In the genomic region with DNA sequence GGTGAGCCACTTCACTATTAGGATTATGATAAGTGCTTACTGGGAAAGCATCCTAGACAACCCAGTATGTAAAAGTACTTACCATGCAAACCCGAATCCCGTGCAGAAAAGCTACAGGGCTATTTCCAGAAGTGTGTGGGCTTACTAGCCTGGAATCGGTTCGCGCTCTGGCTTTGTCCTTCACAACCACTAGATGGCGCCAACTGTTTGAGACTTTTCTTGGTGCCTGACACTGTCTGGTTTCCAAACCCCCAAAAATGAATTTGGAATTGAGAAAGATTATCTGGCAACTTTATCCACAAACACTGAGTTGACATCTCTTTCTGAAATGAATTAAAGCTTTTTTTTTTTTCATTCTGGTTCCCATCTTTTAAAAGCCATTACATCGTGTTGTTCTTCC, we compare ENCODE assay signal across 7 mouse cellular contexts.
DNase-seq lines count a peak whose midpoint lies in the region; TF ChIP-seq lines count a peak whose summit lies in the region.

No protein-coding gene starts in this region.

- DNase-seq in WW6 (ENCODE audit: low read depth, low spot score): peak; percentile 5
- peak; percentile 59 to 76 for DNase-seq in cerebellum, postnatal 25 days
- peak; percentile 38 for DNase-seq in gastrocnemius, postnatal 14 days
- DNase-seq in layer of hippocampus, adult 8-10 months (ENCODE audit: low spot score in 2 of 2): peak; percentile 50 to 82
- peak; percentile 82 for DNase-seq in lung, postnatal 36 days
- DNase-seq in right cerebral cortex, postnatal 25 days: peak; percentile 68

- H3K4me1 ChIP-seq in E14TG2a.4 (replicated peaks; ENCODE audit: low read depth, low read length): no peaks in the 10 kb centered on the region

- peak; percentile 76 for TF ChIP-seq CTCF in E14TG2a.4 (conservative IDR thresholded peaks at IDR 0.05; ENCODE audit: low read length)

- H3K4me3 ChIP-seq in E14TG2a.4 (replicated peaks; ENCODE audit: low read length): no peak overlapping the region

- no peaks in the 10 kb centered on the region for H3K36me3 ChIP-seq in E14TG2a.4 (ENCODE audit: insufficient read depth, low read length)

- peaks cover 45% of the 10 kb centered on the region for H3K27me3 ChIP-seq in E14TG2a.4 (ENCODE audit: insufficient read depth, low read length)

- H3K9me3 ChIP-seq in E14TG2a.4 (ENCODE audit: low read length): no peaks in the 10 kb centered on the region

- intact Hi-C loops in gastrocnemius, postnatal 14 days (cut with DNase I; ENCODE audit: low total_unique reads): no loop called here

Comparison
In these comparisons a context has a peak if more than half of its experiments do, and no peak if none do; other contexts are left out.
1. DNase-seq: peak in every context shown above with its lines; median percentile 82 in lung, postnatal 36 days; 68 in right cerebral cortex, postnatal 25 days; 68 in cerebellum, postnatal 25 days; 66 in layer of hippocampus, adult 8-10 months; 38 in gastrocnemius, postnatal 14 days; 5 in WW6.